ENCODE assay signal across 8 mouse cellular contexts in the genomic region with DNA sequence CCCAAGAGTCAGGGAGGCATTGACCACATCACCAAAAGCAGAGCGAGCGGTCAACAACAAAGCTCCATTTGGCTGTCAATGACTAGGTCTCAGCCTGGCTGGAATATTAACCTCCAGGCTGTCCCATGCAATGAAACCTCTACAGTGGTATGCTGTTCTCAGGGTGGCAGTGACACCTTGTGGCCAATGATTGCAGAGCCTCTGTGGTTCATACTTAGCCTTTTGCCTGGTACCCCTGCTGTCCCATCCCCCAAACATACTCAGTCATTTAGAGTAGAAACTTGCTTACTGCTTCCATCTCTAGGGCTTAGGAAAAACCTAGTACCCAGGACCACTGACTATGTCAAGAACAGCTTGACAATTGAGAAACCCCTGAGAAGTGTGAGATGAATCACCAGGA. TPM values are rescaled to one million over a fixed set of nuclear protein-coding genes. Genes with fewer than 3 reads are reported as not detected.
DNase-seq lines count a peak whose midpoint lies in the region; ATAC-seq lines count a peak whose summit lies in the region.

No protein-coding gene starts in this region.

- DNase-seq in 3T3-L1 (ENCODE audit: low read depth, low spot score), result peak; percentile 95
- DNase-seq in adrenal gland, postnatal 14 days, result peak; percentile 84
- DNase-seq in embryo, embryonic 9.5 days (ENCODE audit: extremely low spot score), result peak; percentile 64
- peak; percentile 78 to 82 for DNase-seq in heart, adult 9 months (ENCODE audit: low spot score in 2 of 2)
- no peak for DNase-seq in liver, embryonic 11.5 days (ENCODE audit: low spot score)
- DNase-seq in thymus, postnatal 36 days, result peak; percentile 16 to 22

- H3K9ac ChIP-seq in kidney, embryonic 14.5 days (ENCODE audit: low read depth, low read length), result no peak overlapping the region
- no peak overlapping the region for H3K9ac ChIP-seq in liver, embryonic 11.5 days (ENCODE audit: low read depth, low read length)
- H3K9ac ChIP-seq in neural tube, embryonic 13.5 days, result no peak overlapping the region

- no peak overlapping the region for H3K4me2 ChIP-seq in kidney, embryonic 14.5 days (replicated peaks; ENCODE audit: low read depth, low read length)
- H3K4me2 ChIP-seq in liver, embryonic 11.5 days, result no peak overlapping the region
- no peak overlapping the region for H3K4me2 ChIP-seq in neural tube, embryonic 13.5 days

- H3K27me3 ChIP-seq in kidney, embryonic 14.5 days (ENCODE audit: control insufficient read depth, insufficient read depth, low read length), result no peaks in the 10 kb centered on the region
- H3K27me3 ChIP-seq in liver, embryonic 11.5 days (replicated peaks; ENCODE audit: control insufficient read depth, insufficient read depth, low read length), result no peaks in the 10 kb centered on the region
- H3K27me3 ChIP-seq in neural tube, embryonic 13.5 days, result no peaks in the 10 kb centered on the region

- 42% methylated on average over 2 of the region's 2 CpGs for WGBS in kidney, embryonic 14.5 days
- WGBS in liver, embryonic 11.5 days, result 41% methylated on average over 2 of the region's 2 CpGs
- WGBS in neural tube, embryonic 13.5 days, result 54% methylated on average over 2 of the region's 2 CpGs

- H3K36me3 ChIP-seq in kidney, embryonic 14.5 days (ENCODE audit: control insufficient read depth, insufficient read depth, low read length), result no peaks in the 10 kb centered on the region
- no peaks in the 10 kb centered on the region for H3K36me3 ChIP-seq in liver, embryonic 11.5 days (ENCODE audit: control insufficient read depth, insufficient read depth, low read length)
- H3K36me3 ChIP-seq in neural tube, embryonic 13.5 days, result peaks cover 13% of the 10 kb centered on the region; the same call in 1 of the 2 replicates

- no peaks in the 10 kb centered on the region for H3K9me3 ChIP-seq in kidney, embryonic 14.5 days (ENCODE audit: control insufficient read depth, low read length)
- H3K9me3 ChIP-seq in liver, embryonic 11.5 days (ENCODE audit: control insufficient read depth, low read length), result no peaks in the 10 kb centered on the region
- no peaks in the 10 kb centered on the region for H3K9me3 ChIP-seq in neural tube, embryonic 13.5 days

- no peak overlapping the region for H3K27ac ChIP-seq in kidney, embryonic 14.5 days (ENCODE audit: low read depth, low read length)
- no peak overlapping the region for H3K27ac ChIP-seq in liver, embryonic 11.5 days (ENCODE audit: low read depth, low read length)
- no peak overlapping the region for H3K27ac ChIP-seq in neural tube, embryonic 13.5 days (replicated peaks)

- H3K4me3 ChIP-seq in kidney, embryonic 14.5 days (ENCODE audit: low read length), result no peak overlapping the region
- H3K4me3 ChIP-seq in liver, embryonic 11.5 days (ENCODE audit: low read depth, low read length), result no peak overlapping the region
- no peak overlapping the region for H3K4me3 ChIP-seq in neural tube, embryonic 13.5 days

- H3K4me1 ChIP-seq in kidney, embryonic 14.5 days (ENCODE audit: control insufficient read depth, insufficient read depth, low read length), result peaks cover 11% of the 10 kb centered on the region
- H3K4me1 ChIP-seq in liver, embryonic 11.5 days (replicated peaks; ENCODE audit: control insufficient read depth, insufficient read depth, low read length), result no peaks in the 10 kb centered on the region
- peaks cover 9% of the 10 kb centered on the region for H3K4me1 ChIP-seq in neural tube, embryonic 13.5 days (replicated peaks)

- peak; percentile 83 for ATAC-seq in kidney, embryonic 14.5 days (ENCODE audit: low FRiP score, low TSS enrichment)
- ATAC-seq in liver, embryonic 11.5 days (replicated peaks; ENCODE audit: low FRiP score), result 0 out of 2 replicates have a peak, but pooled peaks have one; percentile 49
- ATAC-seq in neural tube, embryonic 13.5 days (ENCODE audit: low read depth), result peak; percentile 87

RNA-seq across cellular contexts. Expression of a gene that starts 15.9 kb away (rescaled TPM):
- total RNA-seq in adrenal gland, postnatal 14 days (2021), result 24.6 and 36.6 TPM in 2 replicates
- polyA plus RNA-seq in kidney, embryonic 14.5 days (2014; fragmentation: Nextera tagmentation; extraction: Ambion mirVana), result 0.15 and 0.41 TPM in 2 replicates
- polyA plus RNA-seq in liver, embryonic 11.5 days (2014; fragmentation: Nextera tagmentation; extraction: Ambion mirVana), result 0.04 TPM in 1 of 2 replicates, not detected in the other
- 7.0 and 9.1 TPM in 2 replicates for polyA plus RNA-seq in neural tube, embryonic 13.5 days (2015; fragmentation: Nextera tagmentation; extraction: Ambion mirVana)

RNA-seq across cellular contexts. Expression of a gene that starts 40.8 kb away (rescaled TPM):
- not detected in 2 replicates for total RNA-seq in adrenal gland, postnatal 14 days (2021)
- not detected in 2 replicates for polyA plus RNA-seq in kidney, embryonic 14.5 days (2014; fragmentation: Nextera tagmentation; extraction: Ambion mirVana)
- not detected in 2 replicates for polyA plus RNA-seq in liver, embryonic 11.5 days (2014; fragmentation: Nextera tagmentation; extraction: Ambion mirVana)
- not detected in 2 replicates for polyA plus RNA-seq in neural tube, embryonic 13.5 days (2015; fragmentation: Nextera tagmentation; extraction: Ambion mirVana)
